Mouse (Mus musculus): ENCODE measurements around the gene Zfp85.
"Not testable (repeated sequence)": the region's sequence is repeated elsewhere in the genome, so short reads cannot be mapped to it uniquely, and the experiment has no call there.

The Zfp85 gene

DNA sequence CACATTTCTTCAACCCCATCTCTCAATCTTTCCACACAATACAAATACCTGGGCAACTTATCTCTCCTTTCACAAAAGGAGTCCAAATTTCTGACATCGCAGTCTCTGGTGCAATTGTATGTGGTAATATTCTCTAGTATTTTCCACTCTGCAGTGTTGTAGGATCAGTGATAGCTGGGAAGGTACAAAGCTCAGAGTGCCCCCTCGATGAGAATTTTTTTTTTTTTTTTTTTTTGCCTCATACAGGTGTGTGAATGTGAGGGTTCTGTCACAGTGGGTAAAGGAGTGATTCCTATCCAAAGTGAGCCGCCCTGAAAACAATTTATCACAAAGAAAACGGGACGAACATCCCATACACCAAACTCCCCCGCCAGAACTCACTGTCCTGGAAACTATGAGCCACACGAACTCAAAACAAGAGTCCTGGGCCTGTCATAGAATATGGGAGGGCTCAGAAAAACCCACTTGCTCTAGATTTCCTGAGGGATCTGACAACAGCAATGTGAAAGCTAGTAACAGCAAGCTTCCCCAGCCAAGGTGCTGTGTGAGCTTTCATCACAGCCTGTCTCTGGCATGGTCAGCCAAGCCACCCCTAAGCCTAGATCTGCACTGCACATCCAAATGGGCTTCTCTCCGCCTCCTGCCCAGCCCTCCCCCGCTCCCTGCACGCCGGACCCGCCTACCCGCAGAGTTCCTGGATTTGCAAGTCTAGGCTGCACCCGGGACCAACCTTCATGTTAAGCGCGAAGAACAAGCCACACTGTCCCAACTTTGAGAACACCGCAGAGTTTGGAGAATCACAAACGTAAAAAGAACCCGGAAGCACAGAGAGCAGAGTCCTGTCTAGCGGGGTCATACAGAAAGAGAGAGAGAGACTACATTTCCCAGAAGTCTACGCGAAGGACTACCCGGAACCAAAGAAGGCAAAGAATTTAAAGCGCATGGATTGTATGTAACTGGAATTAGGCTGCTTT is at the start of gene Zfp85:
Gene Zfp85, minus strand, starts transcription at position 896 of the 974 bp plus-strand sequence.
- DNase-seq, result peak; percentile 54

DNA sequence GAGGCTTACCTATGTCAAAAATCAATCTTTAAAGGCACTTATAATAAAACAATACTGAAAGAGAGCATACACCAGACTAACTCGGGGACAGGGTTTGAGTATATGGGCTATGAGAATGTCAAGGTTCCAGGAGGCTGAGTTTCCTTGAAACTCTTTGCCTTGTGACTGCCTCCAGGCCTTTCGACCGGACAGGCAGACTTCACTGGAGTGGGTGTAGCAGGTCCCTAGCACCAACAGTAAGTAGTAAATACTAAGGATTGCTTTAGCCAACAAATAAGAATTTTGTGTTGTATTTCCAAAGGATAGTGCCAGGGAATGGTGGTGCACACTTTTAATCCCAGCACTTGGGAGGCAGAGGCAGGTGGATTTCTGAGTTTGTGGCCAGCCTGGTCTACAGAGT is 44.1 kb upstream of the Zfp85 start:
- not testable (repeated sequence) for DNase-seq

DNA sequence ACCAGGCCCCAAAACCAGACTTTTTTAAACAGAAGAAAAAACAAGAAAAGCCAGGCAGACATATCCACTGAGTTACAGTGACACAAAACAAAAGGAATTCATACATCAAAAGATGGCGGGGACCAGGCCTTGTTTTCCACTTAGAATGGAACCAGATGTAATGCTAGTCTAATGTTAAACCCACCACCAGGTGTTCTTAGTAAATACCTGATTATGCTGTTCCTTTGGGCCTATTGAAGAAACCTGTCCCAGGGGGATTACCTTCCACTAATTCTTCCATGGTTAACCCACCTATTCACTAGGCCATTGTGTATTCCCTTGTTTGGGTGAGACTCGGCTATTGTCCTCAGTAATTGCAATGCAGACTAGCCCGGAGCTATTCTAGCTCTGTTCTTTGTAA is 43.6 kb upstream of the Zfp85 start:
- DNase-seq, result no peak

DNA sequence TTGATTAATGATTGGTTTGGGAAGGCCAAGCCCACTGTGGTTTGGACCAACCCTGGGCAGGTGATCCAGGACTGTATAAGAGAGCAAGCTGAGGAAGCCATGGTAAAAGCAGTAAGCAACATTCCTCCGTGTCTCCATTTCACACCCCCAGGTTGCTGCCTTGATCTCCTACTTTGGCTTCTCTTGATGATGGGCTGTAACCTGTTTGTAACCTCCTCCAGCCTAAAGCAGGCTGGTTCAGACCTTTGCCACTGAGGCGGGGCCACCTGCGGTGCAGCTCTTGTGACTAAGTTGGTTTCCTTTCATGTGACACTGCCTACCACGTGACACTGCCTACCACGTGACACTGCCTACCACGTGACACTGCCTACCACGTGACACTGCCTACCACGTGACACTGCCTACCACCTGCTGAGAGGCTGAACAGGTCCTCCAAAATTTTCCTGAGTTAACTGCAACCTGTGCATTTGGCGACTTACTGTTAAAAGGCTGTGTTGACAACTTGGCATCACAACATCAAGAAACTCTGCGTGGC is 37.0 kb upstream of the Zfp85 start:
- no peak for DNase-seq

DNA sequence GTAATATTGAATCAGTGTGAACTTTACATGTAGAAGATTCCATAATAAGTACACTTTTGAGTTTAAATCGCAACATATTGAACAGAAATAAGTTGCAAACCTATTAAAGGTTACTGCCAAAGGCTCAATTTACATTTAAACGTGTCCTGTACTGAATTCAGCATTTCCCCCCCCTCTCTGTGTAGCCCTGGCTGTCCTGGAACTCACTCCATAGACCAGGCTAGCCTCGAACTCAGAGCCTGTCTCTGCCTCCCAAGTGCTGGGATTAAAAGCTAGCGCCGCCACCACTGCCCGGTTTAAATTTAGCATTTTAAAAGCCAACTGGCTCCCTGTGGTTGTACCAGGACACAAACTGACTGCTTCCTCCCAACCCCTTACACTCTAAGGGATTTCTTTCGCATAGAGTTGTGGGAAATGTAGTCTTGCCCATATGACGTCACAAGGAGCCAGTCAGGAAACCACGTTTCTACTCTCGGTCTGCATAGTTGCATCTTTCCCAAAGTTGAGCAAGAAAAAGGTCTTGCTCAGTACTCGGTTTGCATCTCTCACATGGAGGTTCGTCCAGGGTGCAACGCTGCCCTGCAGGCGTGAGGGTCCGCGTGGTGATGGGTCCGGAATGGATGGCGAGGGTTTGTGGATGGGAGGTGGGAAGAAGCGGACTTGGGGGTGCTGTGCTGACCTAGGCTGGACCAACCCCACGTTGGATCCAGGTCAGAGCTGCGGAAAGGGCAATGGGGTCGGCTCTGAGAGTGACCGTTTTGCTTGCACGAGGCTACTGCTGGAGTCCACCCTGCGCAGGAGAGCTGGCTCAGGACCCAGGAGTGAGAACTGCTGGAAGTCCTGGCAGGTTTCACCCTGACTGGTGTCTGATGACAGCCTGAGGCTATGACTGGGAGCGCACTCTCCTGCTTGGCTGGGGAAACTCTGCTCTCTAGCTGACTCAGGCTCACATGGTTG is 24.5 kb upstream of the Zfp85 start, which contains the start of gene Zfp493:
Gene Zfp493, plus strand, starts transcription at position 429 of the 957 bp plus-strand sequence.
- DNase-seq, result peak; percentile 67

DNA sequence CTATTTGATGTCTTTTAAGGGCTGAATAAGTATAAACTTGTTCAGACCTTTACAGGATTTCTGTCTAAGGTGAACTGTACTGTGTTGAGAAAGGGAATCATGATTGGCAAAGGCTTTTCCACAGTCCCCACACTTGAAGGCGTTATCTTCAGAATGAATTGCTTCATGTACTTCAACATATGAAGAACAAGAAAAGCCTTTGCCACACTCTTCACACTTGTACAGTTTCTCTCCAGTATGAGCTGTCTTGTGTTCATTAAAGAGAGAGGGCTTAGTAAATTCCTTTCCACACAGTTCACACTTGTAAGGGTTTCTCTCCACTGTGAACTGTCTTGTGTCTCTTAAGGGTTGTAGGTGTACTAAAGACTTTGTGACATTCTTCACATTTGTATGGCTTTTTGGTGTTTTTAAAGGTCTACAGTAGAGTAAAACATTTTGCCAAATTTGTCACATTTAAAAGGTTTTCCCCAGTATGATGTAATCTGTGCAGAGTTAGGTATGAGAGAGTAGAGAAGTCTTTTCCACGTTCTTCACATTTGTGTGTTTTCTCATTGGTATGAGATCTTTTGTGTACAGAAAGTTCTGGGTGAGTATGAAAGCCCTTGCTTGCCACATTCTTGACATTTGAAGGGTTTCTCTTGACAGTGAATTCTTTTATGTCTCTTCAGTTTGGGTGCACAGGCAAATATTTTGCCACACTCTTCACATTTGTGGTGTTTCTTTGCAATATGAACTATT is 8.2 kb upstream of the Zfp85 start:
- no peak for DNase-seq

DNA sequence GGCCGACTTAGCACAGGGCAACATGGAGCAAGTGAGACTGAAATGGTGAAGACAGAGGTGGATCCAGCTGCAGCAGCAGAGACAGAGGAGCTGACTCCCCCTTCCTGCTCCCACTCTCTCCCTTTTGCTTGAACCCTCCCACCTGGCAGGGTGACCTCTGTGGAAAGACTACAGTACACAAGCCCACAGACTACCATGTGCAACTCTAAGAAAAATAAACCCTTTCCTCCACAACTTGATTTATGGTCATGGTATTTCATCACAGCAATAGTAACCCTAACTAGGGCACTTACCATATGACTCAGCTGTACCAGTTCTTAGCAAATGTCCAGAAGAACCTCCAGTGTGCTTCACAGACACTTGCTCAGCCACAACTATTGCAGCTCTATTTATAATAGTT is 4.9 kb upstream of the Zfp85 start:
- DNase-seq, result no peak

DNA sequence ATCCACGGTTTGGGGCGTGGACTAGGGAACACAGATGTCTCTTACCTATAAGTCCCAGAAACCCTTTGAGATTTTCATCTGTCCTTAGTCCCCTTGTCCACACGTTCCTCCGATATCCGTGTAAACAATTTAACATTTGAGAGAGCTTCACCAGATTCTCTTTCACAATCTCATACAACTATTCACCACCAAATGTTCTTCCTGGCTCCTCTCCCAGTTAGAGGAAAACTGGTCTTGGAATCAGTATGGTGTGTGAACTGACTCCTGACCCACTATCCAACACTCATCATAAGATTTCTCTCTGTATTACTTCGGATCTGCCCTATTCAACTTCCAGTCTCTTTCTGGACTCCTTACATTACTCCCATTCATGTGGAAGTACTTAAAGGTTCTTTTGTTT is 733 bp upstream of the Zfp85 start:
- DNase-seq, result no peak

DNA sequence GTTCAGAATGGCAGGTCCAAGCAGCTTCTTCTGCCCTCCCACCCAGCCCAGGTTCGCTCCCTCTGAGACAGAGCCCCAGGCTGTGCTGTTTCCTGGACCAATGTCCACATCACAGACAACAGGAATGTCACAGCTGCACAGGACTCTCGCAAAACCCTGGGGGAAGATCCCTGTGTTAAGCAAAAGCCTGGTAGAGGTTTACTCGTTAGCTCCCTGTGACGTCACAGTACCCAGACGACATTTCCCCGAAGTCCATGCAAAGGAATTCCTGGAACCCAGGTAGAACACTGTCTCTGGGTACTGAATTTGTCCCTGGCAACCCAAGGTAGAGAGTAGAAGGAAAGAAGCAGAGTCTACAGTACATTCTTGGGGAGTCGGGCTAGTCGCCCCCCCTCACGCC is 11.1 kb downstream of the Zfp85 start:
- DNase-seq, result no peak

DNA sequence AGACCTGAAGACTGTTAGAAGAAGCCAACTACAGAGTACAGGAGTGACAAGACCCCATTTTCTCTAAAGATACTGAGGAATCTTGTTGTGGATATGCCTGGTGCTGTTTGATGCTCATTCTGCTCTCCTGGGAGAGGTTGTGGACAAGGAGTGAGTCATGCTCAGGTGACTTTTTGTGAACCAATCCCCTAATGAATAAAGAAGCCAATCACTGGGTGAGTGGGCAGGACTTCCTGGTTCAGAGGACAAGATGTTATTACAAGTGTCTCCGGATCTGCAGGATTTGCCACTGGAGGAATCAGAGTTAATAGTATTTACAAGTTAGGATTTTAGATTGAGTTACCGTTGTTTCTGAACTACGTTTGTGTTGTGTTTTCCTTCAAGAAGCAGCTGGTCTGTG is 12.1 kb downstream of the Zfp85 start:
- DNase-seq, result no peak

DNA sequence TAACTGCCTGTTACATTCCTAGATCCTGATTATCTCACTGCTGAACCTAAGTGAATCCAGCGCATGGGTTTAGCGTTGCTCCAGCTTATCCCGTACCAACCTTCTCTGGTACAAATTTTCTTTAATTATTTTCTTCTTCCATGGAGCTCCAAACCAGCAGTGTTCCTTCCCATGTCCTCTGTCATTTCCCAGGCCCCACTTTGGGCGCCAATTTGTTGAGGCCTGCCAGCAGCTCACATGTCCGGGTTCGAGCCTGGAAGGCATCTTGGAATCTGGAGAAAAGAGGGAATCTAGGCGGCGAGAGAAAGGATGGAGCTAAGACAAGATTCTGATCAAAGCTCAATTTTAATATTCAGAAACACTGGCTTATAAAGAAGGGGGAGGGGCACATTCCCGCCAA is 20.6 kb downstream of the Zfp85 start:
- not testable (repeated sequence) for DNase-seq

DNA sequence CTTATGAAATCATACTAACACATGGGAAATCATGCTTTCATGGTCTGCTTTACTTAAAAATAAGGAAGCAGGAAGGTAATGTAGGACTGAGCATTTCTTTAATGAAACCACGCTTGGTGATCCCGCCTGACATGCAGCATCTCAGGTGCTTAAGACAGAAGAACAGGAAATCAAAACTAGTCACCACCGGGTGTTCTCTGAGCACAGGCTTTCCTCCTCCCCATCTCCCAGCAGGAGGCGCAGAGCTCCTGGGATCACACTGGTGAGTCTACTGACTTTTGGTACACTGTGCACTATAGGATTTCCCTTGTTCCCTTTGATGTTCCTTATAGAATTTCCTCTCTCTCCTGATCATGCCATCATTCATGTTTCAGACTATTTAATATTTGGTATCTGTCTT is 25.6 kb downstream of the Zfp85 start:
- peak; percentile 29 for DNase-seq

DNA sequence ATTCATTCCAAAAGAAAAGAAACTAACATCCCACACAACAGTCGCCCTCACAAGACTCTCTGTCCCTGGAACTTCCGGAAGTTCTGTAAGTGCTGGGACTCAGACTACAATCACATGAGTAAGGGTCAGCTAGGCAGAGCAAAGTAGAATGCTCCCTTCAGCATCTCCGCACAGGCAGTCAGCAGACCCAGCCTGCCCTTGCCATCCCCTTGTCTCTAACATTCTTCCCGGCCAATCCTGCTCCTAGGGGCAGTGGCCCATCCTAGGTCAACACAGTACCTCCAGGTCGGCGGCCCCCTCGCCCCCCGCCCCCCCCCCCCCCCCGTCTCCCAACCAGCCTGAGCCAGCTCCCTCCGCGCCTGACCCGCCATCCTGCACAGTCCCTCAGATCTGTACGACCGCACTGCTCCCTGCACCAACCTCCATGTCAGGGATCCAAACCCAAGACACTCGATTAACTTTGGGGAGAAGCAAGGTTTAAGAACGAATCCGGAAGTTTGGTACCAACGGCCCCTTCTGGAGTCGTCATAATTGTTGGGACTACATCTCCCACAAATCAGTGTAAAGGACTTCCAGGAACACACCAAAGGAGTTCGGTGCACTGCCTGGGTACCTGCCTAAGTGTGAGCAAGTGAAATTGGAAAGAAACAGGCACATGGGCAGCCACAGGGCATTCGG is 26.2 kb downstream of the Zfp85 start, which contains the start of gene Zfp65:
Gene Zfp65, minus strand, starts transcription at position 533 of the 678 bp plus-strand sequence.
- DNase-seq, result peak; percentile 60

DNA sequence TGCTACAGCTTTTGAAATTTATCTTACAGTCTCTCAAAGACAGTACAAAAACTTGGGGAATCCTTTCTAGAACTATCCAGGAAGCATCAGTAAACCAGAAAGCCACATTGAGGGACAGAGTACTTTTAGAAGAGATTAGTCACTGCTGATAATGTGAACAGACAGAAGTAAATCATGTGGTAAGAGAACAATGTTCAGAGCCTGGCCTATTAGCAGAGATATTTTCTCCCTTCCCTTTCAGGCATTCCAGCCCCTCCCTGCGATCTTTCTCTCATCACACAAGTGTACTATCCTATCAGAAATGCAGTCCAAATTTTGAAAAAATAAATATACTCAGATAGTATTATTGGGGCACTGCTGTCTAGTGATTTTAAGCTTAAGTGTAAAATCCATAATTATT is 26.9 kb downstream of the Zfp85 start:
- DNase-seq, result no peak

DNA sequence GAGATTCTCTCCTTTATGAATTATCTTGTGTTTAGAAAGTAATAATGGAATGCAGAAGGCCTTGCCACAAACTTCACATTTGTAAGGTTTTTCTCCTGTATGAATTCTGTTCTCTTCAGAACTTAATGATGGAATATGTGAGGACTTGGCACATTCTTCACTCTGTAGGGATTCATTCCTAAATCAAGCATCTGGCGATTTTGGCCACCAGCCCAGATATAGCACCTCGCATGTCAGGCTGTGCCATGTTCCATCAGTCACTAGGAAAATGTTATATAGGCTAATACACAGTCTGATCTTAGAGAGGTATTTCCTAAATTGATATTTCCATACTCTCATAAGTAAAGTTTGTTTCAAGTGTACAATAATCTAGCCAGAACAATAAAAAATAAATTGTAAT is 29.7 kb downstream of the Zfp85 start:
- not testable (repeated sequence) for DNase-seq

DNA sequence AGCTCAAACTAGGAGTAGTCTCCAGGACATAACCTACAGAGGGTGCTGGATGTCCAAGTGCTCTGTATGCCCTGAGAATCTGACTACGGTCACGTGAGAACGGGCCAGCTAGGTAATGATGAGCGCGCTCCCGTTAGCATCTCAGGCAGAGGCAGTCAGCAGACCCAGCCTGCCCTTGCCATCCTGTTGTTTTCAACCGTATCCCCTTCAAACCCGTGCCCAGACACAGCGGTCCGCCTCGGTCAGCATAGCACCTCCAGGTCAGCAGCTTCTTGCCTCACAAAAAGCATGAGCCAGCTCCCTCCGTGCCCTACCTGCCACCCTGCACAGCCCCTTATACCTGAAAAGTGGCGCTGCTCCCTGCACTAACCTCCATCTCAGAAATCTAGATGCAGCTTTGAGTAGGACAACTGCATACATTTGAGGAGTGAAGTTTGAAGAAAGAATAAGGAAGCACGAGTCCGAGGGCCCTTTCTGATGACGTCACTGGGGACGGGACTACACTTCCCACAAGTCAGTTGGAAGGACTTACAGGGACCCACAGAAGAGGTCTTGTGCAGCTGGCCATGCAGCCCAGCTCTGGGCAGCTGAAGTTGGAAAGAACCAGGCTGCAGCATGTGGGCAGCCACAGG is 31.1 kb downstream of the Zfp85 start:
- peak; percentile 89 for DNase-seq
